Mouse (Mus musculus) T-helper 1 cell (primary cell): Measurements from ENCODE around the gene Tes.
"Not testable (repeated sequence)": the region's sequence is repeated elsewhere in the genome, so short reads cannot be mapped to it uniquely, and the experiment has no call there.

Experiments used
- in situ Hi-C: fragments of 300-600 bp; cut with MboI, MseI; formaldehyde crosslinking; loops from one replicate; pipeline ENCODE4 v1.15.1; 2025; ENCODE audit warnings: high pct_unique_total_duplicates

Tes gene

DNA sequence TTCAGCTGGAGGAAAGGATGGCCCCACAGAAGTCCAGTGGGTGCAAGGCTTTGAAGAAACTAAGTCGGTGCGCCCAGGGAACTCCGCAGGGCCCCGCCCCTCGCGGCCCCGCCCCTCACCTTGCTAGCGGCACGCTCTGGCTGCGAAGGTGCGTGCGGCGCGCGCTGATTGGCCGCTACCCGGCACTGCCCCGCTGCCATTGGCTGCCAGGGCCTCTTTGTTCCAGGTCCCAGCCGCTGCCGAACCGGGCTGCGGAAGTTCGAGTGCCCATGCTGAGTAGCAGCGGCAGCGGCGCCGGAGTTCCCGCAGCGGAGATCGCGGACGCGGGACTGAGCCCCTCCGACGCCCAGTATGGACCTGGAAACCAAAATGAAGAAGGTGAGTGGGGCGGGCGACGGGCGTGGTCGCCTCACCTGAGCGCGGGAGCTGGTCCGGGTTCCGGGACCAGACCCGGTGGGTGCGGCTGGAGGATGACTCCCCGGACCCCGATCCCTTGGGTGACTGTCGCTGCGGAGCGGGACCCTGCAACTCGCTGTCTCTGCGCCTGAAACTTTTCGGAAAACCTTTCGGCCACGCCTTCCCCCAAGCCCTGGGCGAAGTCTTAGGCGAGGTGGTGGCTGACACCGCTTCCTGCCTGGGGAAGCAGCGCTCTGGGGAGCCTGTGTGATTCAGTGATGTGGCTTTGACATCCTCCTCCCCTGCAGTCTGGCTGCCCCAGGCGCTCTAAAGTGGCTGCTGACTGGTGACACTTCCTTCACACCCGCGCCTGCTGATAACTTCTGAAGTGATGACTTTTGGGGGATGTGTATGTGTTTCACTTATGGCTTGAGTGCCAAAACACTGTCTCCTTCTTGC lies at the start of gene Tes:
Gene Tes, plus strand, starts transcription at position 214 of the 855 bp plus-strand sequence.
- in situ Hi-C loops, result loop anchor here (5.0 kb wide), 1 partner anchor 1268 kb away; no protein-coding TSS in a partner anchor

DNA sequence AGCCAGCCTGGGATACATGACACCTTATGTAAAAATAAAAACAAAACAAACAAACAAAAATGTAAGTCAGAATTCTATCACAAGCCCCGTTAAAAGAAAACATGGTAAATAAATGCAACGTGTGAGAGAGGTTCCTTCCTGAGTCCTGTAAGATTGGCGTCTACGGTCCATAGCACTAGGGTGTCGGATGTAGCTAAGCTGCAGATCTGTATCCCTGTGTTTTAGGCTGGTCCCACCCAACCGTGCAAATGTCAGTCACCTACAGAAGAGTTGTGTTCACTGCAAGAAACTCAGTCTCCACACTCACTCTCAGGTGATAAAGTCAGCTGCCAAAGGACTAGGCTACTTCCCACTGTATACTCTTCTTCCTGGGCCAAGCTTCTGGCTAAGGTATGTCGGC lies 39.1 kb upstream of the Tes start:
- in situ Hi-C loops, result loop anchor here (5.0 to 10.0 kb wide), 3 partner anchors 61 to 559 kb away; no protein-coding TSS in a partner anchor

DNA sequence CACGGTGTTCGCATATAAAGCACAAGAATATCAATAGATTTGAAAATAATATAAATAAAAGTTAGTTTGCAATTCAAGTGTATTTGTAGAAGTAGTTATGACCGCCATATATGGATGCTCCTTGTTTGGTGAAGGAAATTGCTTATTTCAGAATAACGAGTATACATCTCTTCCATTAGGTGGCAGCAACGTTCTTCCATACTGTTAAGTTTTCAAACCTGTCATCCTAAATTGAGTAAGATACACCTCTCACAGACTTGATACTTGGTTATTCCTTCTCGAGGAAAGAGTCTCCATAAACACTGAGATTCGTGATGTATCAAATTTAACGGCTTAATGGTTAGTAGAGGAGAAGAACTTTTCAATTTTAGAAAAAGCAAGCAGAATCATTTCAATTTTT lies 37.4 kb upstream of the Tes start:
- in situ Hi-C loops, result loop anchor here (5.0 to 10.0 kb wide), 3 partner anchors 60 to 557 kb away; no protein-coding TSS in a partner anchor

DNA sequence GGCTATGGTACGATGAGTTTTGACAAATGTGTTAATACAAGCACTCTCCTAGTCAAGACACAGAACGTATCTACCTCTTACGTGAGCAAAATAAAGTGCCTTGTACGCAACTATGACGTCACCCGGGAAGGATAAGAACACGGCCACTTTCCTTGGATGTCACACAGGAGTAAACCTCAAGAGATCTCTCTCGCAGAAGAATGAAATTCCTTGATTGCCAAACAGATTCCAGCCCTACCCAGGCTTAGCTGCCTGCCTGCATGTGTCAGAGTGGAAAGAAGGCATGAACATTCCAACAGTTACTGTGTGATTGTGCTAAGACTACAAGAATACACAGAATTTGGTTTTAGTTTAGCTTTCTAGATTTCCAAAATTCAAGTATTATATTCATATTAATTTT lies 36.1 kb upstream of the Tes start:
- in situ Hi-C loops, result loop anchor here (5.0 to 10.0 kb wide), 3 partner anchors 58 to 556 kb away; no protein-coding TSS in a partner anchor

DNA sequence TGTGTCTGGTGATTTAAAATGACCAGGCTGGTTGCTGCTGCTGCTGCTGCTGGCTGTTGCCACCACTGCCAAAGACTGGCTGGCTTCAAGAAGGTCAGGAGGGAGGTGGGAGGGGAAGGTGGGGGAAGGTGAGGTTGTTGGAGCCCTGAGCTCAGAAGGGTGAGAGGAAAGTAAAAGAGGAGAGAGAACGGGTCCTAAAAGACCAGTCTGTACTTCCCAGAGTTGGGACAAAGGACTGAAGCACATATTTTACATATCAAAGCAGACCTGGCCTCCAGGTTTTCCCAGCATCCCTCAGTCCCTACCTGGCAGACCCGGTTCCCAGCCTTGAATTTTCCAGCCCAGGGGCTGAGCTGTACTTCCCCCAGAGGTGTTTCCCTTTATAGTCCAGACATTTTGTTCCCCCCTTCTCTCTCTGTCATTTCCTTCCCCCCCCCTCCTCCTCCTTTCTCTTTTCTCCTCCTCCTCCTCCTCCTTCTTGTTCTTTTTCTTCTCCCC lies 32.7 kb upstream of the Tes start:
- in situ Hi-C loops, result no loop called here

DNA sequence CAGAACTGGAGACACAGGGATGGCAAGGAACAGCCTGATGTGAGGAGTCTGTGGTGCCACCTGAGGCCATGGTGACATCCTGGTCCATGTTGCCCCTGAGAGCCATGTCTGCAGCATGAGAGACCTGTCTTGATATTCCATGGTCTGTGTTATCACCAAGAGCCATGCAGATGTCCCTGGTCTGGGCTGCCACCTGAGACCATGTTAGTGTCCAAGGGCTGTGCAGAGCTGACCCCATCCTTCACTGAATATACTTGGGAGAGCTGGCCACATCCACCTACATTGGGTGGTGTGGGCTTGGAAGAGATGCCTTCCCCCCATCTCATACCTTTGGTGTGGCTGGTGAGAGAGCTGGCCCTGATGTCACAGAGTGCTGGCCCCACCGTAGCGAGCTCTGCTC lies 30.9 kb upstream of the Tes start:
- in situ Hi-C loops, result no loop called here

DNA sequence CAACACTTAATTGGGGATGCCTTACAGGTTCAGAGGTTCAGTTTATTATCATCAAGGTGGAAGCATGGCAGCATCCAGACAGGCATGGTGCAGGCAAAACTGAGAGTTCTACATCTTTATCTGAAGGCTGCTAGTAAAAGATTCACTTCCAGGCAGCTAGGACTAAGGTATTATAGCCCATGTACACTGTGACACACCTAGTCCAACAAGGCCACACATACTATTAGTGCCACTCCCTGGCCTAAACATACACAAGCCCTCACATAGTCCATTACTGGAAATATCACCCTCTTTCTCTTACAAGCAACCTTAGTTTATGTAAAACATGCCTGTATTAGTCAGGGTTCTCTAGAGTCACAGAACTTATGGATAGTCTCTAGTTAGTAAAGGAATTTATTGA lies 29.7 kb upstream of the Tes start:
- in situ Hi-C loops, result no loop called here

DNA sequence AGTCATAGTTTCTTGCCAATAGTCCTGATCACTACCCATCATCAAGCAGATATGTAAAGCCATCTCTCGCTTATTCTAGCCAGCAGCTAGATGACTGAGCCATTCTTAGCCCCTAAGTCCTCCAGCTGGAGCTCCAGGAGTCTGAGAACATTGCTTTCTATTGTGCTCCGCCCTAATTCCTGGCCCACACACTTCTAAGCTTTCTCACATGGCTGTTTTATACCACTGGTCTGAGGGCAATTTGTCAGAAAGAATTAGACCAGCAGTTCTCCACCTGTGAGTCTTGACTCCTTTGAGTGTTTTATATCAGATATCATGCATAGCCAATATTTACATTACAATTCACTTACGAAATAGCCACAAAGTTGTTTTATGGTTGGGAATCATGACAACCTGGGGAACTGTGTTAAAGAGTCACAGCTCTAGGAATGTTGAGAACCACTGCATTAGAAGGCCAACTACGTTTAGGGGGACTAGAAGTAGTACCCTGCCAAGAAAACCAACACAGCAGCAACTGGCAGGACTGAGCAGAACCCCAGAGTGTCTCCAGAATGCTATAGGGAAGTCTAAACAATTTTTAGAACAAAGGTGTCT lies 13.4 kb upstream of the Tes start:
- in situ Hi-C loops, result no loop called here

DNA sequence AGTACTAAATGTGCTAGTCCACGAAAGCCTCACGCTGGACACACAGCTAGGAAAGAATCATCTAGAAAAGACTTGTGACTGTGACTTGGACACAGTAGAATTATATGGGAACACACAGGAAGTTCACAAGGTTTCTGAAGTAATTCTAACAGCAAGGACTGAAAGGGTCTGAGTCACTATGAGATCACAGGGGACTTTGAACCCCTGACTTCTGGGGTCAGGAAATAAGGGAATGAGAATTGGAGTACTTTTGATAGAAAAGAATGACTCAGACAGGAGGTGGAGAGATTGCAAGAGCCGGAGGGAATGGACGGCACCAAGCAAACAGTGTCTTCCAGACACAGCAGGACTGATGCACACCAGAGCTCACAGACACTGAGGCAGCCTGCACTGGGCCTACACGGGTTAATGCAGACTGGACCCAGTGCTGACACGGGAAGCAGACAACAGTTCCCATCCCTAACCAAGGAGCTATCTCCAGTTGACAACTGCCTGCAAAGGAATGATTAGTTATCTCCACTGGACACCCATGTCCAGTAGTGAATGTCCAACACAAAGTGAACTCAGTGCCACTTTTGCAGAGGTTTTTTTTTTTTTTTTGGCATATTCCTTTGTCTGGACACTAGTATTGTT lies 11.8 kb upstream of the Tes start:
- in situ Hi-C loops, result no loop called here

DNA sequence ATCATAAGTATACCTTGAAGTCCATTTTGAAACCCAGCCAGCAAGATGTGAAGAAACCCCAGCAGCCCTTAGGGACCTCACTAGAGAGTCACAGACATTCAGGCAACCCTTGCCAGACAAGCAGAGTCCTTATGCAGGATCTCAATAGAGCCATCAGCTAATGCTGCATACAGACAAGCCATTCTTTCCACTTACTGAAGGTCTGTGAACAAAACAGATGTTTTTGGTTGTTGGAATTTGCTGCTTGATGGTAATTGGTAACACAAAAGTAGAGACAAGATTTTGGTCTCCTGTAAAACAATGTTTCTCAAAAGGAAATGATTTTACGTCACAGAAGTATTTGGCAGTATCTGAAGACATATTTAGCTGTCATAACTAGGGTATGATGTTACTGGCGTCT lies 10.2 kb upstream of the Tes start:
- in situ Hi-C loops, result no loop called here

DNA sequence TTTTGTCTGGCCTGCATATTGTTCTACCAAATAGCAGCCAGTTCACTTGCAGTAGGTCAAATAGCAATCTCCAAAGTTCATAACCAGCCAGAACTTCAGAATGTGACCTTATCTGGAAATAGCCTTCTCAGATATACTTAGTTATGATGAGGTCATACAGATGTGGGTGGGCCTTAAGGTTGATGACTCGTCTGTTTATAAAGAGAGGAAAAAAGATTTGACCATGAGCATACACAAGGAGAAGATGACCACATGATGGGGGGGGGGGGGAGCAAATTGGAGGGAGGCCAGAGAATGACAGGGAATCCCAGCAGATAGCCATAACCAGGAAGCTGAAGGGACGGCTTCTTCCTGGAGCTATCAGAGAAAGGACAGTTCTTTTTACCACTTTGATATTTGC lies 9.3 kb upstream of the Tes start:
- in situ Hi-C loops, result no loop called here

DNA sequence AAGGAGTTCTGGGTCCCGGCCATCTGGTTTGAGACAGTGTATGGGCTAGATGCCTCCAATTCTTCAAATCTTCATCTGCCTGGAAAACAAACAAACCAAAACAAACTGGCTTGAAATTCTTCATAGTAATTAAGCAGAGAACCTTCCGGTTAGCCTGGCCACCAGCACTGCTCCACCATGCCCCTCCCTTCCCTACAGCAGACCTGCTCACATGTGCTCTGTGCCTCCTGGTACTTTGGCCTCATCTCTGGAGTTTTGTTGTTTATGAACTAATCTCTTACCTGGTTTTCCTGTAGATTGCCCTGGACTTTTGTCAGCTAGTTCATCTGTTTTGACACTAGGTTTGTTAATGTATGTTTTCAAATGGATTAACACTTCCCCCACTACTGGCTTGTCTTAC lies 5.4 kb upstream of the Tes start:
- in situ Hi-C loops, result no loop called here

DNA sequence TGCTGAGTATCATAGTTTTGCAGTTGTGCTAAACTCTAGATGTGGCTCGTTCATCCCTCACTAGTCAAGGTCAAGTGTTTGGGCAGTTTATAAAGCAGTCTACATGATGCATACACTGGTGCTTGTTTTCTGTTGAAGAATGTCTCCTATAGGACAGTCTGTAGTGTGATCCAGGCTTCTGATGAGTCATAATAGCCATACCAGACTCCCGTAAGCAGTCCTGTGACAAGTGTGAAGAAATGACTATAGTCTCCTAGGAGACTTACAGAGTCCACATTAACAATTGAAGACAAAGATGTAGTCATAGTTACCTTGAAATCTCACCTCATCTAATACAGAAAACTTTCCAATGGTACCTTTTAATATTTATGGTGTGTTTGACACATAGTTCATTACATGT lies 4.8 kb upstream of the Tes start:
- in situ Hi-C loops, result no loop called here

DNA sequence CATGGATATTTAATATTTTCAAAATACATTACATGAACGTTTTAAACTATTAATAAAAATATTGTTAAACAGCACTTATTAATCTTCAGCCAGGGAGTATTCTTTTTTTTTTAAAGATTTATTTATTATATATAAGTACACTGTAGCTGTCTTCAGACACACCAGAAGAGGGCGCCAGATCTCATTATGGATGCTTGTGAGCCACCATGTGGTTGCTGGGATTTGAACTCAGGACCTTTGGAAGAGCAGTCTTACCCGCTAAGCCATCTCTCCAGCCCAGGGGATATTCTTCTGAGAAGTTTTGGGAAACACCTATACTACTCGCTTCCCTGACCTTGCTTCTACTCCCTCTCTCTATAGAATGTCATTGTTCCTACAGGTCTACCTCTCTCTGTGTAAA lies 3.1 kb upstream of the Tes start:
- in situ Hi-C loops, result not testable (repeated sequence)

DNA sequence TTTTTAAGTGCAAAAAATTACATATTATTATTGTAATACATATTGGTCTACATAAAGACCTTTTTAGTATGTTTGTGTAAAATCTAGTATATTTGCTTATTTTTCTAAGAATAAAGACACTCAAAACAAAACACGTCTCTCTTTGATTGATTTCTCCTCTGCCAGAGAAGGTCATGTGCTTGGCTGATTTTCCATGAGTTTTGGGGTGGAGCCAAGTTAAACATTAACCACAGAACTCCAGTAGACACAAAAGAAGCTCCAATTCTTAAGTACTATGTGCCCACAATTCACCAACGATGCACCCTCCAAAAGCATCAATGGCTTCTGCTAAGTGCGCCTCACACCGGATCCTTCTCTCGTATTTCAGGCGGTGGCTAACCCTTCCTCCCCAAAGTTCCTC lies 2.6 kb upstream of the Tes start:
- in situ Hi-C loops, result no loop called here

DNA sequence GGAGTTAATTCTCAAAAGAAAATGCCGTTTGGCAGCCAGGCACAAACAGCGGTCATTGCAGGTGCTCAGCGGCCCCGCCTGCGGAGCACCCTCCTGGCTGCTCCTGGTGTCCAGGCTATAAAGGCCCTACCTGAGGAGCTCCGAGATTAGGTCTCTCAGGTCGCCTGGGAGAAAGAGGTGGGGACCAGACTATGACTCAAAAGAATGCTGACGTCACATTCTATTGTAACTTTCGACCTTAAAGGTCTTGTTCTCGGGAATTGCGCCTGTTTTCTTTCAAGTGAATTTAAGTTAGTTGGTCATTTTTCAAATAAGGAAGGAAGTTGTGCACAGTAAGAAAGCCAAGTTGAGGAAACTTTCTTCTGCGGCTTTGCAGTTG lies 831 bp downstream of the Tes start:
- in situ Hi-C loops, result loop anchor here (5.0 kb wide), 1 partner anchor 1268 kb away; no protein-coding TSS in a partner anchor

DNA sequence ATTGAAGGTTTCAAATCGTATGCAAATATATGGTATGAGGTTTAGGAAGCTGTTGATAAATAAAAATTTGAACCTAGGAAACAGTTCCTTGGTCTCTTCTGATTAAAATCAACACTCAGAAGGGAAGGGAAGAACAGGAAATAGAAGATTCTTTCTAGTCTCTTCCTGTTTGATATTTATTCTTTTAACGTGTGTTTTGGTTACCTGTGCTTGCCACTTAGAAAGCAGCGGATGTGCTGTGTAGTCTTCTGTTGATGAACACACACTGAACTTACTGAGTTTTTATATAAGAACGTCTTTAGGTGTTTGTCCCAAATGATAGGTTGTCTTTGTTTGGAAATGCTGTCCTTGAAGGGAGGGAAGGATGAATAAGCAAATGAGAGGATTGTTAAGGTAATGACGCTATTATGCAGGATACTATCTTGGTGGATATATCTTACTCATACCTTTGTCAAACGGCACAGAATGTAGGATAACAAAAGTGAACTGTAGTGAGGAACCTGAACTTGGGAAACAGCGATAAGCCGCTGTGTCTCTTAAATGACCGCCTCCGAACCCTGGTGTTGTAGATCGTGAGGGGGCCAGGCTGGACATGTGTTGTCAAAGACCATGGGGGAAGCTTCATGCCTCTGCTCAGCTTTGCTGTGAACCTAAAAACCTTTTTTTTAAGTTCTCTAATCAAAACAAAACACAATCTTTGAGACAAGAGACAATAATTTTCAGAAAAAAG lies 1.4 kb downstream of the Tes start:
- in situ Hi-C loops, result loop anchor here (5.0 kb wide), 1 partner anchor 1269 kb away; no protein-coding TSS in a partner anchor

DNA sequence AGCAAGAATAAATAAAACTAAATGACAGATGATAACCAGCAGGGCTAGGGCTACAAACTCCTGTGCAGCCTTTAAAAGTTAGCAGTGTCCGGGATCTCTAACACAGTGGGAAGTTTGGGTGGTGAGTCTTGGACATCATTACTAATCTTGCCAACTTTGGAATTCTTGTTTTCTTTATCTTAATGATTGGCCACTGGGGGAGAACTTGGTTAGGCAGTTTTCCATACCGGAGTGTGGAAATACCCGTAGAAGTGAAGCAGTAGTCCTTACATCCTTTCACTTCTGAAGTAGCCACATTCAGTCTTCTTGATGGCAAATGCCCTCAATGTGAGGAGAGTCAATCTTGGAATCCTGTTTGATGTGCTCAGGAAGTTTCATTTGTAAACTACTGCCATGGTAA lies 7.0 kb downstream of the Tes start:
- in situ Hi-C loops, result no loop called here

DNA sequence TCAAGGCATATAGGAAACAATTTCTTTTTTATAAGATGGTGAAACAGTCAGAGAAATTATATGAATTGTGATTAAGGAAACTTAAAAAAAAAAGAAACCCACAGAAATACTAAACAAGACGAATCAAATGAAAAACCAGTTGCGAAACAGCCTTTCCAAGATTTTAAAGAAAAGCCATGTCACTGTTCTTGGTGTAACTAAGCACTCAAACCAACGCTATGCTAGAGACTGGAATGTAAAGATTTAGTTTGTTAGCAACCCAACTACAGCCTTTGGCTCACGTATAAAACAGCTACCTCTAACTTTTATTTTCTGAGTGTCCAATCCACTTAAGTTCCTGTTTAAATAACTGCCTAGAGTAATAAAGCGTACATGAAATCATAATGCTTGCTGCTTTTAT lies 7.4 kb downstream of the Tes start:
- in situ Hi-C loops, result no loop called here

DNA sequence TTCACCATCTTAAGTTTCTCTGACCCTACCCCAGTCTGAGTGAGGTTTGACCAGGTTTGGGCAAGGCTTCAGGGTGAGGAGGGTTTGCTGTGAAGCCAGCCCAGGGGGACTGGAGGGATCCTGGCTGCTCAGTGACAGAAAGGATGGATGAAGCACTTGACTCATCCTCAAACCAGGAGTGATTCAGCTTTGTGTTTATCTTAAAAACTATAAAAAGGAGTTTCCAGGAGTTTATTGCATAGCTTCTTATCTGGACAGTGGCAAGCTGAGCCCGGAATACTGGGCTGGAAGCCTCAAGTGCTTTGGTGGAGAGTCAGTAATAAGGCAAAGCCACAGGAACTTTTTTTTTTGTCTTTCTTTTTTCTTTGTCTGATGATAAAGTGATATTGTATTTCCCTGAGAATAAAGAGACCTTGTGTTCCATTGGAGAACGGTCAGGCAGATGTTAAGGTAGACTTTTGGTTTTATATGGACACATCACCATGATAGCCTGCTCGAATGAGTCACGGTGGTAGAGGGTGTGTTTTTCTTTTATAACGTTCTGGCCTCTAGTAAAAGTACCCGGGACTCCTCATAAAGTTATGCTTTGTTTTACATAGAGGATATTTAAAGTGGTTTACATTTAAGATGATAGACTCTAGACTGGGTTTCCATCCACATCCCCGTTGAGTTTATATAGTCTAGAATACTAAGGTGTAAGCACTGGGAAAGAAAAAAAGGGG lies 8.0 kb downstream of the Tes start:
- in situ Hi-C loops, result no loop called here

DNA sequence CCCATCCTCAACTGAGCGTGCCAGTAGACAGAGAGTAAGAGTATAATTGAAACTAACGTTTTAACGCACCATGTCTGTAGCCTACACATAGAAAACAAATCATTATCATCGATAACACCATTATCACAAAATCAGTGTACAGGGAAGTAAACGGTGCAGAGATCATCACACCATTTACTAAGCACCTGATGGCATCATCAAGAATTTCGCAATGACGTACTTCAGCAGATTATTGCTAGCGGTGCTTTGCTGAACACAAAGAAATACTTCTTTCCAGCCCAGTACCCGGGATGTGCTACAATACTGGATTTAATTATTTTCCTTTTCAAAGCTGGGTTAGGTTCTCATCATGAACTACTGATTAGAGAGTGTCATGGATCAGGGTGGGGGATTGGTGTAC lies 12.3 kb downstream of the Tes start:
- in situ Hi-C loops, result no loop called here
